Mouse (Mus musculus) liver, embryonic 14.5 days (tissue): ENCODE measurements around the gene Prdm12. TPM values are rescaled to one million over a fixed set of nuclear protein-coding genes. Genes with fewer than 3 reads are reported as not detected.

Experiments
- ATAC-seq: fragments of 200-750 bp; cut with Nextera tagmentation; 2 replicates; pipeline ENCODE4 v1.8.0; 2017; ENCODE audit warnings: moderate number of reproducible peaks, mild to moderate bottlenecking, moderate library complexity; ENCODE audit not compliant: insufficient read depth
- DNase-seq, 3 experiments: peaks; one replicate each; pipeline ENCODE4 v3.0.0-alpha.2; 2012 to 2013; ENCODE audit warnings: low read depth in 3 of 3, low spot score in 3 of 3
- H3K27ac ChIP-seq: fragments of 300-500 bp; sonication (generic); 2 replicates; pipeline ENCODE4 v1.5.1; 2014; ENCODE audit warnings: moderate library complexity, mild to moderate bottlenecking, control low read depth, inconsistent platforms
- H3K27me3 ChIP-seq: fragments of 300-500 bp; sonication (generic); 2 replicates; pipeline ENCODE4 v1.6.1; 2014; ENCODE audit warnings: mild to moderate bottlenecking, low read length, moderate library complexity; ENCODE audit not compliant: control insufficient read depth, insufficient read depth
- H3K36me3 ChIP-seq: fragments of 300-500 bp; sonication (generic); replicated peaks from 2 replicates; pipeline ENCODE4 v1.6.1; 2014; ENCODE audit warnings: low read depth; ENCODE audit not compliant: control insufficient read depth, insufficient read depth
- H3K4me1 ChIP-seq, 2 experiments: fragments of 200-500 bp in 1 of 2; fragments of 300-500 bp in 1 of 2; sonication (generic) in 1 of 2; replicated peaks; 2 replicates each; pipeline ENCODE4 v1.6.1; 2012 to 2014; ENCODE audit warnings: antibody characterized with exemption in 1 of 2, inconsistent platforms in 1 of 2, low read length in 1 of 2; ENCODE audit not compliant: control insufficient read depth in 2 of 2, insufficient read depth in 2 of 2
- H3K4me2 ChIP-seq: fragments of 300-500 bp; sonication (generic); 2 replicates; pipeline ENCODE4 v1.6.1; 2014; ENCODE audit warnings: low read depth, mild to moderate bottlenecking, control low read depth, moderate library complexity
- H3K4me3 ChIP-seq, 2 experiments: fragments of 200-500 bp in 1 of 2; fragments of 300-500 bp in 1 of 2; sonication (generic) in 1 of 2; 2 replicates each; pipeline ENCODE4 v1.5.1; 2012 to 2014; ENCODE audit warnings: low read depth in 2 of 2, low read length in 2 of 2, mild to moderate bottlenecking in 2 of 2, control low read depth in 1 of 2, inconsistent platforms in 1 of 2, moderate library complexity in 1 of 2; ENCODE audit not compliant: insufficient read depth in 1 of 2
- H3K9ac ChIP-seq: fragments of 300-500 bp; sonication (generic); replicated peaks from 2 replicates; pipeline ENCODE4 v1.6.1; 2014; ENCODE audit warnings: mild to moderate bottlenecking, control low read depth, moderate library complexity
- H3K9me3 ChIP-seq: fragments of 300-500 bp; sonication (generic); 2 replicates; pipeline ENCODE4 v1.6.1; 2016; ENCODE audit warnings: low read length, mixed read lengths; ENCODE audit not compliant: control insufficient read depth
- CTCF ChIP-seq: IDR thresholded peaks from 2 replicates; pipeline ENCODE4 v1.5.1; 2016; ENCODE audit warnings: antibody characterized with exemption, low read depth, control low read depth
- EP300 ChIP-seq: IDR thresholded peaks from 2 replicates; pipeline ENCODE4 v1.6.1; 2016; ENCODE audit warnings: antibody characterized with exemption, low read depth
- WGBS: fragments of 180-500 bp; shearing (Covaris S2); extraction: QIAGEN DNeasy Blood & Tissue Kit; methylation state at CpG from one replicate; pipeline ENCODE4 v1.1.7; 2014; ENCODE audit not compliant: insufficient replicate concordance; 5-methylcytosine and 5-hydroxymethylcytosine counted together
- polyA plus RNA-seq, 2 experiments: library from polyadenylated mRNA; depleted of rRNA in 1 of 2; stranded (reverse) in 1 of 2; unstranded in 1 of 2; fragments of >200 nt; fragmentation: Nextera tagmentation in 1 of 2; extraction: Ambion mirVana in 1 of 2; gene quantifications; 2 replicates each; pipeline versions ENCODE4 v1.2.1 to v1.2.3; 2012 to 2014

Gene Prdm12
- polyA plus RNA-seq, 2 experiments, result not detected

DNA sequence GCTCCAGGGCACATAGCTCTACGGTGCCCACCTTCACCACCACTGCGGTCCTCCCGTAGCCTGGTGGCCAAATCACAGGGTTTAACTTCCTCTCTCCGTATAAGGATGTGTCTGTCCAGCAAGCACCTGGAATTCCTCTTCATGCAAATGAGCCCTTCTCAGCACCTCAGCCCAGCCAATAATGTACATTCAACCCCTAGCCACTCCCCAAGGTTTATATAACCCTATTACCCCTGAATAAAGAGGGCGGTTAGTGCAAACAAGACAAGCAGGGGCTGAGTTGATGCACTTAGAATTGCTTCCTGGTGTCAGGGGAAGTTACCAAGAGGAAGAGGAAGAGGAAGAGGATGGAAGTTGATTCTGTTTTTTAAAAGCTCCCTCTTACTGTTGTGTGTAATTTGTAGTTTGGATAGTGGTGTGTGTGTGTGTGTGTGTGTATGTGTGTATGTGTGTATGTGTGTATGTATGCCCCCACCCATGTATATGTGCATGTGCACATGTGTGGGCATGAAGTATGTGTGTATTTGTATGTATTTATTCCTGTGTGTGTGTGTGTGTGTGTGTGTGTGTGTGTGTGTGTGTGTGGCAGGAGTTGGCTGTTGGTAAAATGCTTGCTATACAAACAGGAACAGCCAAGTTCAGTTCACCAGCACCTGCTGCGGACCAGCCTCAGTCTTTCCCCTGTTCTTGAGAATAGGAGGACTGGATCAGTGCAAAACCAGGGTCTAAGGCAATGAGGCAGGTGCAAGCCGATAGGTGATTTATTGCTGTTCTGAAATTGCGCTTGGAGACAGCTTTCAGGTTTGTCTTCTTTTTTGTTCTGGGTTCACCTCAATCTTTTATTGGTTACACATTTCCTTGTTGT lies 23.3 kb downstream of the Prdm12 start:
- H3K9ac ChIP-seq, result no peak overlapping the region
- H3K4me3 ChIP-seq, result no peak overlapping the region
- no peaks in the 10 kb centered on the region for H3K9me3 ChIP-seq
- WGBS, result 44% methylated on average over 8 of the region's 8 CpGs
- H3K4me2 ChIP-seq, result no peak overlapping the region
- H3K27me3 ChIP-seq, result no peaks in the 10 kb centered on the region; the same call in none of the 2 replicates
- DNase-seq, result no peak
- H3K36me3 ChIP-seq, result no peaks in the 10 kb centered on the region
- no peak for ATAC-seq
- H3K4me1 ChIP-seq, result no peaks in the 10 kb centered on the region
- TF ChIP-seq CTCF, result no peak
- no peak for TF ChIP-seq EP300
- H3K27ac ChIP-seq, result no peak overlapping the region

GRCm38 (mm10) chr2:31663804-31664180 lies 24.0 kb downstream of the Prdm12 start:
- no peak for DNase-seq
- Histone ChIP-seq H3K9ac (no peak overlapping the region), H3K4me2 (no peak overlapping the region), H3K4me1 (no peaks in the 10 kb centered on the region), H3K27ac (no peak overlapping the region), H3K9me3 (no peaks in the 10 kb centered on the region), H3K4me3 (no peak overlapping the region), H3K27me3 (no peaks in the 10 kb centered on the region; the same call in none of the 2 replicates), H3K36me3 (no peaks in the 10 kb centered on the region)
- WGBS, result 73% methylated on average over 1 of the region's 1 CpGs
- ATAC-seq, result no peak
- no peak for TF ChIP-seq EP300
- no peak for TF ChIP-seq CTCF

DNA sequence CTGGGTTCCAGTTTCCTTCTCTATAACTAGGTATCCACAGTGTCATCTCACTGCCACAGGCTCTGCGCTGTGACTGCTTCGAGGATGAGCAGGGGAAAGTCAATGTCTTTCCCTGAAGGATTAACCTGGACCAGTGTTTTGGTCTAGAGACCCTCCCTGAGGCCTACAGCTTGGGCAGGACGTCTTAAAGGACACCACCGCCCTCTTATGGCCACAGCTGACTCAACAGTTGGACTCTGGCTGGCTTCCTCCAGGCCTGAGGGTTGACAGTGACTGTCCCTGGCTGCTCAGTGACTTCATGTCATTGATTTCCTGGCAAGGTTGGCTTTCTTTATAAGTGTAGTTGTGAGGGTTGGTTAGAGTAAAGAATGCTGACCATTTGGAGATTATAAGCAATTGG lies 27.5 kb downstream of the Prdm12 start:
- Histone ChIP-seq H3K27ac (no peak overlapping the region), H3K4me1 (peaks cover 4 to 10% of the 10 kb centered on the region in 2 experiments), H3K36me3 (no peaks in the 10 kb centered on the region), H3K4me3 (no peak overlapping the region), H3K27me3 (no peaks in the 10 kb centered on the region; the same call in none of the 2 replicates), H3K9me3 (no peaks in the 10 kb centered on the region), H3K4me2 (no peak overlapping the region), H3K9ac (no peak overlapping the region)
- WGBS, result 31% methylated on average over 4 of the region's 4 CpGs
- TF ChIP-seq CTCF (peak; percentile 71), EP300 (no peak)
- DNase-seq (no peak), ATAC-seq (no peak)

DNA sequence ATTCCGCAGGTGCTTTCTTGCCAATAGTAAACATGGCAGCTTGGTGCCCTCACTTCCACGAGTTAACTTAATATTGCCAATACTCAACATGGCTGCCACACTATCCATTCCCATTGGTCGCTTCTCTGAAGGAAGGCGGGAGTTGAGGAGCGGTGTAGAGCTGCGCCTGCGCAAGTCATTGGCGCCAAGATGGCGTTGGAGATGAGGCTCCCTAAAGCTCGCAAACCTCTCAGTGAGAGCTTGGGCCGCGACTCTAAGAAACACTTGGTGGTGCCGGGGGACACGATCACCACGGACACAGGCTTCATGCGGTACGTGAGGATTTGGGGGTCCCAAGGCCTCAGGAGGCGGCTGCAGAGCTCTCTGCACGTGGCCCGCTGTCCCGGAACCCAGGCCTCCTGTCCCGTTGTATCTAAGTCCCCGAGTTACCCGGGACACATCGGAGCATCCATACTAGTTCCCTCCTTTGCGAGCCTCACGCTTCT lies 30.8 kb downstream of the Prdm12 start, which contains the start of gene Exosc2:
Exosc2 (plus strand) TSS at position 165 of the 485 bp plus-strand sequence.
- Histone ChIP-seq H3K9ac (peak within 1 kb of the TSS; percentile 75), H3K4me3 (peak within 1 kb of the TSS; percentile 75 to 90), H3K4me2 (peak within 1 kb of the TSS; percentile 70), H3K36me3 (peaks cover 26% of the 10 kb centered on the region), H3K4me1 (peaks cover 4 to 11% of the 10 kb centered on the region in 2 experiments), H3K9me3 (no peaks in the 10 kb centered on the region), H3K27me3 (no peaks in the 10 kb centered on the region), H3K27ac (no peak within 1 kb of the TSS)
- TF ChIP-seq EP300 (no peak), CTCF (no peak)
- WGBS, result 2% methylated on average over 27 of the region's 27 CpGs
- DNase-seq (peak; percentile 94 to 97 (median 94)), ATAC-seq (peak; percentile 94)

- Histone ChIP-seq H3K9ac (no peak overlapping the region), H3K4me1 (no peaks in the 10 kb centered on the region), H3K27me3 (no peaks in the 10 kb centered on the region), H3K9me3 (no peaks in the 10 kb centered on the region), H3K4me2 (no peak overlapping the region), H3K36me3 (peaks cover 52% of the 10 kb centered on the region), H3K4me3 (no peak overlapping the region), H3K27ac (no peak overlapping the region)
- TF ChIP-seq CTCF (no peak), EP300 (no peak)
- 72% methylated on average over 6 of the region's 6 CpGs for WGBS
- DNase-seq (no peak), ATAC-seq (no peak)
Measured at GRCm38 (mm10) chr2:31678641-31679040, 38.8 kb downstream of the Prdm12 start.
